Mouse (Mus musculus): Measurements from ENCODE around the gene Mfng. TPM values are rescaled to one million over a fixed set of nuclear protein-coding genes. Genes with fewer than 3 reads are reported as not detected.

Gene Mfng
- total RNA-seq, 2 experiments from 2014 or later, result 5.8 to 8.8 TPM

GRCm38 (mm10) chr15:78718290-78719250, 54.7 kb downstream of the Mfng start, which contains the start of gene Elfn2:
TSS of gene Elfn2 (minus strand) at chr15:78718771.
- ATAC-seq (ENCODE audit: poor library complexity, severe bottlenecking), result no peak

- no peak for ATAC-seq (ENCODE audit: poor library complexity, severe bottlenecking)
Observed at GRCm38 (mm10) chr15:78716936-78717335, 56.3 kb downstream of the Mfng start.

GRCm38 (mm10) chr15:78715856-78716255, 57.4 kb downstream of the Mfng start:
- ATAC-seq (ENCODE audit: poor library complexity, severe bottlenecking), result no peak

DNA sequence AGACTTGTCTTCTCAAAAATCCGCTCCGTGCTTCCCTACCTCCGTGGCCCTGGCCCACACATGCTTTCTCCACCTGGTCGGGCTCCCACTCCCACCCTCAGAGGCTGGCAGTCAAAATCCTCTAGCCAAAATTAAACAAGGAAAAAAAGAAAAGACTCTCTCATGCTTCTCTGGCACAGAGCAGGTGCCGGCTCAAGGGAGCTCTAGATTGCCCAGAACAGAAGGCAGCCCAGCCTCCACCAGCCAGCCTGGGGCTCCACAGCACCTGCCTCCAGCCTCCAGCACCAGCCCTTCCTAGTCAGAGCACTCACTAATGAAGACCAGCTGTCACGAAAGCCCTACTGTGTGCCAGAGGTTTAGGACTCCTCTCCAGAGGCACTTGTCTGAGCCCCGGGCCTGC, 59.5 kb downstream of the Mfng start:
- ATAC-seq (ENCODE audit: poor library complexity, severe bottlenecking), result no peak

DNA sequence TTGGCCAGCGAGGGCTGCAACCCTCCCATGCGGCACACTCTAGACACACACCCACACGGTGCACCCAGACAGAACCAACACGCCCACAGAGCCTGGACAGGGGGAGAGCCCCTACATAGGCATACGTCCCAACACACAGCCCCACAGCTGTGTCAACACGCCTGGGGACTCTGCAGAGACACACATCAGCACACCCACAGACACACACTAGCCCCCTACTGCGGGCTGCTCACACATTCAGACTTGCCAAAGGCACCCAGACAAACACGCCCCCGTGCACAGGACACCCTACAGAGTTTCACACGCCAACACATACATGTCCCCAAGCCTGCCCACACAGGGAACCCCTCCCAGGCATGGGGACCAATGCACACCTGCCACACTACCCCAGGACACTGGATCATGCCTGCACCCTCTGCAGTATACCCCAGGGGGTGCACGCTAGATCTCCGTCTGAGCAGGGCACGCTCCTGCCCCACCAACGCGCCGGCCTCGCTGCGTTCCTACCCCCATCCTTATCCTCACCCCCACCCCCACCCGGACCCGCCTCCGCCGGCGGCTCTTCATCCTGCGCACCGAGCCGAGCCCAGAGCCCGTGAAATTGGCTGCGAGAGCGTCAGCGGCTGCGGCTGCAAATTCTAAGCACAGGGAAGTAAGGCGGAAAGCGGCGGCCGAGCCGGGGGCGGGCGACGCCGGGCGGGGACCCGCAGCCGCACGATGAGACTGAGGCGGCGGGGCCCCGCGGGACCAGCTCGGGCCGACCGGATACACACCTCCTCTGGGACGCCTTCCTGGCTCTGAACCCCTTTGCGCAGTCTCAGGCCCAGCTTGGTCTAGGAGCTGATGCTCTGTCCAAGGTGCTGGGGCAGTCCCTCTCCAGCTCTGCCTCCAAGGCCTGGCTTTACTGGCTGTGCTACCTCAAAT, 60.7 kb downstream of the Mfng start:
- ATAC-seq (ENCODE audit: poor library complexity, severe bottlenecking), result no peak

DNA sequence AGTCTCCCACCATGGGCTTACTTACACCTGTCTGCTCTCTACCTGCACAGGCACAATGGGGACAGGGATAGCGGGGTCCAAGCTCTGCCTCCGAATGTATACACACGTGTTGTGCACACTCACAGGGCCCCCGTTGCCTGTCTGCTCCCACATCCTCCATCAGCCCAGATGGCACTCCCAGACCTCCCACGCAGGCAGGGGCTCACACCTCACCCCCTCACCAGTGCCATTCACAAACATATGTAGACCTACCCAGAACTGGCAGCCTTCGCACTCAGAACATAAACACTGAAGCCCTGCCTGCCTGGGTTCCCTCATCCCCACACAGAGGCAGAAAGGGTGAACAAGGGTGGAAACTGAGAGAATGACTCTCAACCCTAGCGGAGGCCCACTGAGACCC, 61.3 kb downstream of the Mfng start:
- ATAC-seq (ENCODE audit: poor library complexity, severe bottlenecking), result no peak

DNA sequence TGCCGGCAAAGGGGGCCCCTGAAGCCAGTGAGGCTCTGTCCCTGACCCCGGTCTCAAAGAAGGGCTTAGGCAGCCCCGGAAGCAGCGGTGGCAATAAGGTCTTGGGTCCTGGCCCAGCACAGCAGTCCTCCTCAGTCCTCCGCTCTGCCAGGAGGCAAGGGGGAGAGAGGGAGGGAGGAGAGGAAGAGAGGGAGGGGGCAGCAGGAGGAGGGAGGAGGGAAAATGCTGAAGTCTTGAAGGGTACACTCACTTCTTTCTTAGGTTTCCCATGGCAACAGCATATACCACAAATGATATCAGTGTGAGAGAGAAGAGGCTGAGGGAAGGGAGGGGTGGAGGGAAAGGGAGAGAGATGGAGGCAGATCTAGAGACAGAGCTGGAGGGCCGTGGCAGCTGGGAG, 62.6 kb downstream of the Mfng start:
- ATAC-seq (ENCODE audit: poor library complexity, severe bottlenecking), result no peak

DNA sequence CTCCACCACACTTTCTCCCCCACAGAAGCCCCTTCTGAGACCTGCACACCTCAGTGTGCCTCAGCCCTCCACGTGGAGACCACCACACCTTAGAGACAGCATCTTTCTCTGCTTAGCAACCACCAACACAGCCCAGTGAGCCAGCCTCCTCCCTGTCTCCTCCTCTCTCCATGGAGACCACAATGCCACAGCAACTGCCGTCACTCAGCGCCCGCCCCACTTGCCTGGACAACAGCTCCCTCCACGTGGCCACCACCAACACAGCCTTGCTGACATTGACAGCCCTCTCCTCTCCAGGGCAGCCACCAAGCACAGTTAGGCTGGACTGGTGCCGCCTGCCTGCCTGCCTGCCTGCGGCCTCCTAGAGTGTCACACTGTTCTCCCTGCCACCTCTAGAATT, 63.5 kb downstream of the Mfng start:
- ATAC-seq (ENCODE audit: poor library complexity, severe bottlenecking), result no peak

DNA sequence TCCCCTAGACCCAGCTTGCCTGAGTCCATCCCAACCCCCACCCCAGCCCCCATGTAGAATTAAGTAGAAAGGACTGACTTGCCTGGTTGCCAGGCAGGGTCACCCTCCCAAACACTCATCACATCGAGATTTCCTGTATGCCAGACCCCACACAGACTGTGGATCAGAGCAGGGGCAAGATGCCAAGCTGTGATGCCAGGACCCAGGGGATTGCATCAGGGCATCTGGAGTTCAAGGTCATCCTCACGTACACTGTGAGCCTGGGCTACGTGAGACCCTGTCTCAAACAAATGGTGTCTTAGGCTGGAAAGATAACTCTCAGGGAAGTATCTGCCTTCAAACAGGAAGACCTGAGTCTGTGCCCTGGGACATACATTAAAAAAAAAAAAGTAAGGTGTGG, 66.6 kb downstream of the Mfng start:
- ATAC-seq (ENCODE audit: poor library complexity, severe bottlenecking), result no peak

Other genes starting within 250 kb of the Mfng start
- 2.4 and 2.7 TPM in 2 replicates for gene C1qtnf6, start 242.1 kb downstream of the Mfng start, total RNA-seq (2015)
- gene C1qtnf6, start 242.1 kb downstream of the Mfng start, total RNA-seq (2017), result 0.89 TPM in 1 of 2 replicates, not detected in the other
- gene Sstr3, start 228.8 kb downstream of the Mfng start, total RNA-seq (2015), result 0.02 TPM in 1 of 2 replicates, not detected in the other
- gene Sstr3, start 228.8 kb downstream of the Mfng start, total RNA-seq (2017), result not detected in 2 replicates
- 581 and 637 TPM in 2 replicates for gene Rac2, start 200.7 kb downstream of the Mfng start, total RNA-seq (2015)
- 416 and 453 TPM in 2 replicates for gene Rac2, start 200.7 kb downstream of the Mfng start, total RNA-seq (2017)
- 137 and 141 TPM in 2 replicates for gene Cyth4, start 176.4 kb downstream of the Mfng start, total RNA-seq (2015)
- 263 and 285 TPM in 2 replicates for gene Cyth4, start 176.4 kb downstream of the Mfng start, total RNA-seq (2017)
- 0.02 TPM in 1 of 2 replicates, not detected in the other for gene Elfn2, start 54.7 kb downstream of the Mfng start, total RNA-seq (2015)
- not detected in 2 replicates for gene Elfn2, start 54.7 kb downstream of the Mfng start, total RNA-seq (2017)
- 2.3 and 2.7 TPM in 2 replicates for gene Card10, start 29.6 kb upstream of the Mfng start, total RNA-seq (2015)
- gene Card10, start 29.6 kb upstream of the Mfng start, total RNA-seq (2017), result 0.92 and 1.1 TPM in 2 replicates
- not detected in 2 replicates for gene Cdc42ep1, start 69.1 kb upstream of the Mfng start, total RNA-seq (2015)
- 0.26 TPM in 1 of 2 replicates, not detected in the other for gene Cdc42ep1, start 69.1 kb upstream of the Mfng start, total RNA-seq (2017)
- not detected in 2 replicates for gene Lgals2, start 82.1 kb upstream of the Mfng start, total RNA-seq (2015)
- gene Lgals2, start 82.1 kb upstream of the Mfng start, total RNA-seq (2017), result 0.26 TPM in 1 of 2 replicates, not detected in the other
- 46.0 and 52.6 TPM in 2 replicates for gene Gga1, start 103.7 kb upstream of the Mfng start, total RNA-seq (2015)
- 20.8 and 28.9 TPM in 2 replicates for gene Gga1, start 103.7 kb upstream of the Mfng start, total RNA-seq (2017)
- not detected in 2 replicates for gene Gm49510, start 126.2 kb upstream of the Mfng start, total RNA-seq (2015)
- 1.1 and 2.0 TPM in 2 replicates for gene Gm49510, start 126.2 kb upstream of the Mfng start, total RNA-seq (2017)
- 46.5 and 53.3 TPM in 2 replicates for gene Sh3bp1, start 126.3 kb upstream of the Mfng start, total RNA-seq (2015)
- gene Sh3bp1, start 126.3 kb upstream of the Mfng start, total RNA-seq (2017), result 34.0 and 38.2 TPM in 2 replicates
- 3.5 and 5.1 TPM in 2 replicates for gene Pdxp, start 140.4 kb upstream of the Mfng start, total RNA-seq (2015)
- 2.1 and 2.6 TPM in 2 replicates for gene Pdxp, start 140.4 kb upstream of the Mfng start, total RNA-seq (2017)
- gene Lgals1, start 153.2 kb upstream of the Mfng start, total RNA-seq (2015), result 851 and 870 TPM in 2 replicates
- 1,185 and 1,205 TPM in 2 replicates for gene Lgals1, start 153.2 kb upstream of the Mfng start, total RNA-seq (2017)
- 28.2 and 32.4 TPM in 2 replicates for gene Nol12, start 161.5 kb upstream of the Mfng start, total RNA-seq (2015)
- 12.6 and 16.0 TPM in 2 replicates for gene Nol12, start 161.5 kb upstream of the Mfng start, total RNA-seq (2017)
- 99.4 and 106 TPM in 2 replicates for gene Triobp, start 174.2 kb upstream of the Mfng start, total RNA-seq (2015)
- gene Triobp, start 174.2 kb upstream of the Mfng start, total RNA-seq (2017), result 36.6 and 41.5 TPM in 2 replicates